Mouse (Mus musculus) bone marrow macrophage, adult 2 months (primary cell): ENCODE measurements around the gene BC024978. TPM values are rescaled to one million over a fixed set of nuclear protein-coding genes. Genes with fewer than 3 reads are reported as not detected.

Source experiments
- H3K27ac ChIP-seq: 2 replicates; pipeline ENCODE4 v1.5.1; 2012; ENCODE audit warnings: low read depth, low read length; ENCODE audit not compliant: insufficient read depth
- H3K4me1 ChIP-seq: 2 replicates; pipeline ENCODE4 v1.6.1; 2012; ENCODE audit warnings: low read length; ENCODE audit not compliant: control insufficient read depth, insufficient read depth
- H3K4me3 ChIP-seq: 2 replicates; pipeline ENCODE4 v1.5.1; 2012; ENCODE audit warnings: mild to moderate bottlenecking, low read length, moderate library complexity; ENCODE audit not compliant: insufficient read depth
- CTCF ChIP-seq: IDR thresholded peaks from 2 replicates; pipeline ENCODE4 v1.5.1; 2012; ENCODE audit warnings: low read depth, mild to moderate bottlenecking, low read length, moderate library complexity
- POLR2A ChIP-seq: IDR thresholded peaks from 2 replicates; pipeline ENCODE4 v1.6.1; 2012; ENCODE audit warnings: mild to moderate bottlenecking, low read depth, low read length, borderline replicate concordance
- polyA plus RNA-seq: library from polyadenylated mRNA; stranded (reverse); fragments of >200 nt; gene quantifications from 2 replicates; pipeline ENCODE4 v1.2.4, GENCODE M21; 2012; ENCODE audit not compliant: missing spikeins, insufficient read depth, insufficient read length

The BC024978 gene
- polyA plus RNA-seq, 1 experiment: 5.0 TPM

- TF ChIP-seq CTCF: no peak
- no peak for TF ChIP-seq POLR2A
- H3K27ac ChIP-seq: no peak overlapping the region
- H3K4me3 ChIP-seq: no peak overlapping the region
- H3K4me1 ChIP-seq: peaks cover 22% of the 10 kb centered on the region
Observed at GRCm38 (mm10) chr7:27192434-27192833, 3.1 kb upstream of the BC024978 start.

GRCm38 (mm10) chr7:27193731-27194130 is 1.9 kb upstream of the BC024978 start:
- Histone ChIP-seq H3K4me1 (peaks cover 33% of the 10 kb centered on the region), H3K27ac (no peak overlapping the region), H3K4me3 (no peak overlapping the region; the same call in 1 of the 2 replicates)
- TF ChIP-seq POLR2A (no peak), CTCF (no peak)

- Histone ChIP-seq H3K4me1 (peaks cover 49% of the 10 kb centered on the region), H3K27ac (peak overlapping the region; percentile 95), H3K4me3 (no peak overlapping the region)
- TF ChIP-seq CTCF (no peak), POLR2A (no peak)
Observed at GRCm38 (mm10) chr7:27197136-27197535, 1.6 kb downstream of the BC024978 start.

GRCm38 (mm10) chr7:27197634-27198033 is 2.1 kb downstream of the BC024978 start:
- no peak overlapping the region for H3K4me3 ChIP-seq
- peaks cover 49% of the 10 kb centered on the region for H3K4me1 ChIP-seq
- H3K27ac ChIP-seq: peak overlapping the region; percentile 95
- no peak for TF ChIP-seq CTCF
- TF ChIP-seq POLR2A: no peak

- Histone ChIP-seq H3K4me3 (no peak overlapping the region), H3K27ac (peak overlapping the region; percentile 95), H3K4me1 (peaks cover 49% of the 10 kb centered on the region)
- TF ChIP-seq POLR2A: no peak
- TF ChIP-seq CTCF: no peak
Observed at GRCm38 (mm10) chr7:27198355-27198754, 2.8 kb downstream of the BC024978 start.

GRCm38 (mm10) chr7:27198779-27199178 is 3.2 kb downstream of the BC024978 start:
- peaks cover 45% of the 10 kb centered on the region for H3K4me1 ChIP-seq
- peak overlapping the region; percentile 95 for H3K27ac ChIP-seq
- TF ChIP-seq POLR2A (no peak), CTCF (no peak)
- H3K4me3 ChIP-seq: no peak overlapping the region

GRCm38 (mm10) chr7:27203730-27204449 is 8.3 kb downstream of the BC024978 start:
- TF ChIP-seq CTCF (no peak), POLR2A (no peak)
- Histone ChIP-seq H3K27ac (no peak overlapping the region), H3K4me1 (peaks cover 21% of the 10 kb centered on the region), H3K4me3 (no peak overlapping the region)

- H3K4me1 ChIP-seq: peaks cover 9% of the 10 kb centered on the region
- TF ChIP-seq POLR2A: no peak
- no peak overlapping the region for H3K4me3 ChIP-seq
- H3K27ac ChIP-seq: no peak overlapping the region
Observed at GRCm38 (mm10) chr7:27212626-27213025, 17.0 kb downstream of the BC024978 start.

GRCm38 (mm10) chr7:27218586-27218985 is 23.0 kb downstream of the BC024978 start:
- Histone ChIP-seq H3K4me1 (peaks cover 9% of the 10 kb centered on the region), H3K27ac (no peak overlapping the region), H3K4me3 (no peak overlapping the region)
- TF ChIP-seq CTCF: no peak

- H3K27ac ChIP-seq: no peak overlapping the region
- TF ChIP-seq POLR2A (no peak), CTCF (no peak)
- H3K4me3 ChIP-seq: no peak overlapping the region
- peaks cover 13% of the 10 kb centered on the region for H3K4me1 ChIP-seq
Observed at GRCm38 (mm10) chr7:27219937-27220336, 24.4 kb downstream of the BC024978 start.

- peaks cover 29% of the 10 kb centered on the region for H3K4me1 ChIP-seq
- no peak overlapping the region for H3K4me3 ChIP-seq
- H3K27ac ChIP-seq: no peak overlapping the region
- TF ChIP-seq CTCF (no peak), POLR2A (no peak)
Observed at GRCm38 (mm10) chr7:27221939-27222338, 26.4 kb downstream of the BC024978 start.

- TF ChIP-seq CTCF (no peak), POLR2A (no peak)
- Histone ChIP-seq H3K27ac (no peak overlapping the region), H3K4me1 (peaks cover 35% of the 10 kb centered on the region), H3K4me3 (no peak overlapping the region)
Observed at GRCm38 (mm10) chr7:27222538-27222937, 27.0 kb downstream of the BC024978 start.
